Comparison of ENCODE assay signal across 11 mouse cellular contexts in genomic region chr12:29698976-29699375, GRCm38 (mm10).
A peak's percentile ranks its signal among the peaks of the same experiment; 100 is the strongest.
DNase-seq lines count a peak whose midpoint lies in the region; ATAC-seq and TF ChIP-seq lines count a peak whose summit lies in the region.
"Had no signal": no experiment of that assay in that cellular context is flagged by ENCODE, and none has a peak within 500 bp of the region (broad histone marks: within the 10 kb centered on the region; RNA-seq: fewer than 3 reads in every experiment).

No protein-coding gene starts in this region.

- H3K27ac ChIP-seq in forebrain, embryonic 12.5 days: peak overlapping the region; percentile 84
- peak overlapping the region; percentile 91 for H3K27ac ChIP-seq in hindbrain, embryonic 16.5 days (ENCODE audit: low read depth, low read length)
- H3K27ac ChIP-seq in olfactory bulb, adult 2 months (ENCODE audit: insufficient read depth, low read depth, low read length): peak overlapping the region; percentile 85
- H3K27ac ChIP-seq: intestine, embryonic 15.5 days had no signal

- H3K9me3 ChIP-seq in forebrain, embryonic 12.5 days: no peaks in the 10 kb centered on the region
- H3K9me3 ChIP-seq in hindbrain, embryonic 16.5 days (ENCODE audit: control insufficient read depth, low read length): no peaks in the 10 kb centered on the region
- H3K9me3 ChIP-seq: intestine, embryonic 15.5 days had no signal

- ATAC-seq in forebrain, embryonic 12.5 days (ENCODE audit: low FRiP score): peak; percentile 56
- ATAC-seq in hindbrain, embryonic 16.5 days: 0 out of 2 replicates have a peak, but pooled peaks have one; percentile 1
- ATAC-seq: intestine, embryonic 15.5 days had no signal

- H3K27me3 ChIP-seq in forebrain, embryonic 12.5 days: peaks cover 45% of the 10 kb centered on the region
- no peaks in the 10 kb centered on the region for H3K27me3 ChIP-seq in hindbrain, embryonic 16.5 days (replicated peaks; ENCODE audit: control insufficient read depth, insufficient read depth, low read length)
- H3K27me3 ChIP-seq: intestine, embryonic 15.5 days had no signal

- H3K36me3 ChIP-seq in forebrain, embryonic 12.5 days (replicated peaks): no peaks in the 10 kb centered on the region
- no peaks in the 10 kb centered on the region for H3K36me3 ChIP-seq in hindbrain, embryonic 16.5 days (ENCODE audit: control insufficient read depth, insufficient read depth, low read length)
- H3K36me3 ChIP-seq: intestine, embryonic 15.5 days had no signal

- H3K9ac ChIP-seq in forebrain, embryonic 12.5 days: 0 out of 2 replicates have a peak overlapping the region, but pooled peaks have one; percentile 1
- peak overlapping the region; percentile 13; the same call in 1 of the 2 replicates for H3K9ac ChIP-seq in hindbrain, embryonic 16.5 days (ENCODE audit: low read depth, low read length)
- H3K9ac ChIP-seq: intestine, embryonic 15.5 days had no signal

- peak; percentile 54 to 55 for DNase-seq in left cerebral cortex, postnatal 14 days (ENCODE audit: low spot score in 2 of 2)
- no peak for DNase-seq in left cerebral cortex, adult 9 months (ENCODE audit: low spot score in 2 of 2)
- DNase-seq in kidney, adult 9 months: no peak
- DNase-seq in adrenal gland, postnatal 14 days: no peak
- DNase-seq: layer of hippocampus, adult 9-11 months; liver; thymus, adult 18-20 months had no signal

- peaks cover 72% of the 10 kb centered on the region for H3K4me1 ChIP-seq in forebrain, embryonic 12.5 days
- H3K4me1 ChIP-seq in hindbrain, embryonic 16.5 days (ENCODE audit: control insufficient read depth, insufficient read depth, low read depth, low read length): peaks cover 79% of the 10 kb centered on the region
- H3K4me1 ChIP-seq in olfactory bulb, adult 2 months (ENCODE audit: control insufficient read depth, insufficient read depth, low read length): peaks cover 48% of the 10 kb centered on the region

- no peak overlapping the region for H3K4me3 ChIP-seq in forebrain, embryonic 12.5 days (replicated peaks)
- H3K4me3 ChIP-seq in hindbrain, embryonic 16.5 days (ENCODE audit: low read length): no peak overlapping the region
- no peak overlapping the region for H3K4me3 ChIP-seq in olfactory bulb, adult 2 months (ENCODE audit: insufficient read depth, low read depth, low read length)
- H3K4me3 ChIP-seq: intestine, embryonic 15.5 days had no signal

- intact Hi-C loops in left cerebral cortex, postnatal 14 days (cut with DNase I): loop anchor here (5.0 kb wide), 1 partner anchor 53 kb away; no protein-coding TSS in a partner anchor

- no peak for TF ChIP-seq POLR2A in olfactory bulb, adult 2 months (IDR thresholded peaks at IDR 0.05; ENCODE audit: insufficient read depth, low read depth, low read length)

- H3K4me2 ChIP-seq in forebrain, embryonic 12.5 days: peak overlapping the region; percentile 31
- H3K4me2 ChIP-seq in hindbrain, embryonic 16.5 days (ENCODE audit: low read length): peak overlapping the region; percentile 2; the same call in 1 of the 2 replicates
- H3K4me2 ChIP-seq: intestine, embryonic 15.5 days had no signal

- WGBS in forebrain, embryonic 12.5 days: 7% methylated on average over 10 of the region's 10 CpGs
- WGBS in hindbrain, embryonic 16.5 days: 17% methylated on average over 10 of the region's 10 CpGs
- 24% methylated on average over 10 of the region's 10 CpGs for WGBS in olfactory bulb, adult 2 months

- TF ChIP-seq CTCF in olfactory bulb, adult 2 months (IDR thresholded peaks at IDR 0.05; ENCODE audit: insufficient read depth, low read depth, low read length): no peak

Comparison
In these comparisons a context has a peak if more than half of its experiments do, and no peak if none do; other contexts are left out.
1. DNase-seq: peak in left cerebral cortex, postnatal 14 days (2 of 2); none in left cerebral cortex, adult 9 months (0 of 2), kidney, adult 9 months (single experiment) and adrenal gland, postnatal 14 days (single experiment).
2. Peak in every context shown above with its lines, with median percentiles within 50 percentile points of each other: H3K27ac ChIP-seq.